ENCODE assay signal across 8 mouse cellular contexts in genomic region chr11:109297710-109298375, GRCm38 (mm10). TPM values are rescaled to one million over a fixed set of nuclear protein-coding genes. Genes with fewer than 3 reads are reported as not detected.
DNase-seq lines count a peak whose midpoint lies in the region; ATAC-seq lines count a peak whose summit lies in the region.

TSS of gene Rgs9 (minus strand) at chr11:109298129.

- peak within 1 kb of the TSS; percentile 72 for H3K27ac ChIP-seq in forebrain, embryonic 10.5 days
- no peak within 1 kb of the TSS for H3K27ac ChIP-seq in heart, embryonic 14.5 days (replicated peaks in 1 of 2; ENCODE audit: control insufficient read depth in 1 of 2, insufficient read depth in 1 of 2, low read depth in 2 of 2, low read length in 2 of 2)
- no peak within 1 kb of the TSS for H3K27ac ChIP-seq in liver, embryonic 11.5 days (ENCODE audit: low read depth, low read length)

- H3K36me3 ChIP-seq in forebrain, embryonic 10.5 days (replicated peaks): no peaks in the 10 kb centered on the region
- H3K36me3 ChIP-seq in heart, embryonic 14.5 days (ENCODE audit: control insufficient read depth, insufficient read depth, low read length): no peaks in the 10 kb centered on the region
- H3K36me3 ChIP-seq in liver, embryonic 11.5 days (ENCODE audit: control insufficient read depth, insufficient read depth, low read length): no peaks in the 10 kb centered on the region
- H3K36me3 ChIP-seq in splenic B cell, adult 2 months (ENCODE audit: control insufficient read depth, insufficient read depth, low read length, poor library complexity, severe bottlenecking): no peaks in the 10 kb centered on the region

- H3K4me2 ChIP-seq in heart, embryonic 14.5 days (ENCODE audit: low read length): peak within 1 kb of the TSS; percentile 67
- H3K4me2 ChIP-seq in liver, embryonic 11.5 days: peak within 1 kb of the TSS; percentile 68

- DNase-seq in c-Kit-positive CD71-positive TER-119-negative erythroid progenitor cells, embryonic 14.5 days (ENCODE audit: low read depth): peak; percentile 83
- peak; percentile 90 for DNase-seq in forebrain, embryonic 10.5 days (ENCODE audit: extremely low spot score, low spot score)
- DNase-seq in kidney, postnatal 10 days: peak; percentile 96
- peak; percentile 85 for DNase-seq in liver, embryonic 11.5 days (ENCODE audit: low spot score)
- DNase-seq in naive thymus-derived CD4-positive, alpha-beta T cell, adult 2 months (ENCODE audit: low read depth): peak; percentile 93
- peak; percentile 92 for DNase-seq in splenic B cell, adult 2 months (ENCODE audit: low read depth, low spot score)

- WGBS in forebrain, embryonic 10.5 days: 5% methylated on average over 37 of the region's 37 CpGs
- WGBS in heart, embryonic 14.5 days: 7% methylated on average over 37 of the region's 37 CpGs
- 8% methylated on average over 37 of the region's 37 CpGs for WGBS in liver, embryonic 11.5 days

- peak within 1 kb of the TSS; percentile 53 for H3K4me3 ChIP-seq in forebrain, embryonic 10.5 days
- peak within 1 kb of the TSS; percentile 40 to 45 for H3K4me3 ChIP-seq in heart, embryonic 14.5 days (ENCODE audit: control insufficient read depth in 1 of 2, insufficient read depth in 1 of 2, low read depth in 1 of 2, low read length in 2 of 2)
- peak within 1 kb of the TSS; percentile 38 for H3K4me3 ChIP-seq in liver, embryonic 11.5 days (ENCODE audit: low read depth, low read length)

- peak; percentile 100 for ATAC-seq in CD4-positive, CD25-positive, alpha-beta regulatory T cell, adult 4 months
- ATAC-seq in heart, embryonic 14.5 days (ENCODE audit: insufficient number of reproducible peaks, insufficient read depth, low FRiP score, low read depth): peak; percentile 86
- peak; percentile 98 for ATAC-seq in liver, embryonic 11.5 days (replicated peaks; ENCODE audit: low FRiP score)

- peaks cover 16% of the 10 kb centered on the region for H3K4me1 ChIP-seq in forebrain, embryonic 10.5 days
- H3K4me1 ChIP-seq in heart, embryonic 14.5 days (ENCODE audit: control insufficient read depth in 2 of 2, insufficient read depth in 2 of 2, low read length in 2 of 2): peaks cover 2 to 4% of the 10 kb centered on the region in 2 experiments; a peak in 1 of 4 replicates
- 0 out of 2 replicates have a peak, but pooled peaks cover 3% of the 10 kb centered on the region for H3K4me1 ChIP-seq in liver, embryonic 11.5 days (replicated peaks; ENCODE audit: control insufficient read depth, insufficient read depth, low read length)

- H3K27me3 ChIP-seq in forebrain, embryonic 10.5 days (ENCODE audit: poor library complexity, severe bottlenecking): peaks cover 48% of the 10 kb centered on the region
- H3K27me3 ChIP-seq in heart, embryonic 14.5 days (ENCODE audit: control insufficient read depth, insufficient read depth, low read length): peaks cover 29% of the 10 kb centered on the region
- H3K27me3 ChIP-seq in liver, embryonic 11.5 days (replicated peaks; ENCODE audit: control insufficient read depth, insufficient read depth, low read length): peaks cover 12% of the 10 kb centered on the region
- no peaks in the 10 kb centered on the region for H3K27me3 ChIP-seq in splenic B cell, adult 2 months (ENCODE audit: control insufficient read depth, insufficient read depth, low read length, poor library complexity, severe bottlenecking)

- peak within 1 kb of the TSS; percentile 68 for H3K9ac ChIP-seq in heart, embryonic 14.5 days (ENCODE audit: low read length)
- no peak within 1 kb of the TSS; the same call in 1 of the 2 replicates for H3K9ac ChIP-seq in liver, embryonic 11.5 days (ENCODE audit: low read depth, low read length)

- no peaks in the 10 kb centered on the region for H3K9me3 ChIP-seq in forebrain, embryonic 10.5 days
- H3K9me3 ChIP-seq in heart, embryonic 14.5 days (ENCODE audit: control insufficient read depth, low read length): no peaks in the 10 kb centered on the region
- H3K9me3 ChIP-seq in liver, embryonic 11.5 days (ENCODE audit: control insufficient read depth, low read length): no peaks in the 10 kb centered on the region

RNA-seq across cellular contexts. Expression of gene Rgs9, which starts in this region (rescaled TPM):
- 1 to 10 TPM; 4.2 to 6.9 TPM for polyA plus RNA-seq in CD4-positive, CD25-positive, alpha-beta regulatory T cell, adult 4 months (2017; shearing (Covaris generic))
- 1.3 and 2.0 TPM in 2 replicates for polyA plus RNA-seq in forebrain, embryonic 10.5 days (2016; fragmentation: Nextera tagmentation; extraction: Ambion mirVana)
- 0.66 and 0.82 TPM in 2 replicates for polyA plus RNA-seq in heart, embryonic 14.5 days (2014; fragmentation: Nextera tagmentation; extraction: Ambion mirVana)
- 0.18 and 0.25 TPM in 2 replicates for polyA plus RNA-seq in liver, embryonic 11.5 days (2014; fragmentation: Nextera tagmentation; extraction: Ambion mirVana)

Comparison
In these comparisons a context has a peak if more than half of its experiments do, and no peak if none do; other contexts are left out.
1. Peak in ATAC-seq, H3K4me3 ChIP-seq, H3K9ac ChIP-seq and H3K4me2 ChIP-seq in heart, embryonic 14.5 days; RNA of the gene not detected or under 1 TPM.
2. Peak in DNase-seq, ATAC-seq, H3K4me3 ChIP-seq and H3K4me2 ChIP-seq in liver, embryonic 11.5 days; RNA of the gene not detected or under 1 TPM.